Mouse (Mus musculus) monocyte, adult 5-6 weeks (primary cell): ENCODE data around the gene Ear14. TPM values are rescaled to one million over a fixed set of nuclear protein-coding genes. Genes with fewer than 3 reads are reported as not detected.
A peak's percentile ranks its signal among the peaks of the same experiment; 100 is the strongest.
"Not testable (repeated sequence)": the region's sequence is repeated elsewhere in the genome, so short reads cannot be mapped to it uniquely, and the experiment has no call there.

ENCODE experiments used
- ATAC-seq: fragments of 153-309, 156-312 bp; replicated peaks from 2 replicates; pipeline ENCODE4 v1.8.0; 2017; ENCODE audit warnings: mild to moderate bottlenecking; ENCODE audit not compliant: low TSS enrichment, insufficient number of reproducible peaks, severe bottlenecking, poor library complexity, low FRiP score
- total RNA-seq: library from RNA; stranded (forward); fragments of 200-1000, 200-491, 200-594 nt; gene quantifications from 3 replicates; pipeline ENCODE4 v1.2.3, GENCODE M21; 2017

Gene Ear14
- total RNA-seq, 1 experiment from 2014 or later, result not detected

DNA sequence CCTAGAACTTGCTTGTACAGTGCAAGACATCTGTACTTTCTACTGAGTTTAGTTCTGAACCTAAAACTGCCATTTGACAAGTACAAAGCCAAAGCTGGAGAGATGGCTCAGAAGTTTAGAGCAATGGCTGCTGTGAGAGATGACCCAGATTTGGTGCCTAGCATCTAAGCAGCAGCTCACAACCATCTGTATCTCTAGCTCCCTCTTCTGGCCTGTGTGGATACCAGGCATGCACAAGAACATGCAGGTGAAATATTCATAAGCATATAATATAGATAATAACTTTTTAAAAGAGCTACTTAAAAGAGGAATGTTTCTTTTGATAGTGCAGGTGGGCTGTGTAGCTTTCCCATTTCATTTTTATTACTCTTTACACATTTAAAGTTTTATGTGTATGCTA, 37.7 kb downstream of the Ear14 start:
- peak; percentile 57; the same call in 1 of the 2 replicates for ATAC-seq

DNA sequence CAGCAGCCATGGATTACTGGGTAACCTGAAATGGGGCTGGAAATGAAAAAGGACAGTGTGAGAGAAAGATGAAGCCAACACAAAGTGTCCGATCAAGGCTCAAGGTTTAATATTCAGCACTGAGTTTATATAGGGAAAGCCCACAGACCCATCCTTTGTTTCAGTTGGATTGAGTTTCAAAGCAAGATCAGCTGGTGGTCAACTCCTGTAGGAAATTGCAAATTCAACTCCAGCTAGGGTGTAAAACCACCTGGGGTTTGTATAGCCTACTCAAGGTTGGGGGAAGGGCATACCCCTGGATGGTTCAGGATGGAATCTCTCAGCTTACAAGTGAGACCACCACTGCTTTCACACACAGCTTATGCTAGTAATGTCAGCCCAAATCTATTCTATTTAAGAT, 44.5 kb downstream of the Ear14 start:
- no peak for ATAC-seq

DNA sequence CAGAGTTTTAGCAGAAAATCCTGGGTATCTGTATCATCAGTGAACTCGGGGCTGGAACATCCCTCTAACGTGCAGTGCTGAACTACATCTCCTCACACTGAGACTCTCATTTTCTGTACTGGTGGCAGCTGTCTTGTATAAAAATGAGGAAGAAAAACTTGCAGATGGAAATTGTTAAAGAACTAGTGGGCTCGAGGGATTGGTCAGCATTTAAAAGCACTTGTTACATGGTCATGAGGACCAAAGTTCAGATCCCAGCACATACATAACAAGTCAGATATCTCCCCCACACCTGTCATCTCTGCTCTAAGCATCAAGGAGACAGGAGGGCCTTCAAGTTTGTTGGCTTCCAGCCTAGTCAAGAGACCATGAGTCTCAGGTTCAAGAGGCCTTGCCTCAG, 47.2 kb downstream of the Ear14 start:
- no peak for ATAC-seq

DNA sequence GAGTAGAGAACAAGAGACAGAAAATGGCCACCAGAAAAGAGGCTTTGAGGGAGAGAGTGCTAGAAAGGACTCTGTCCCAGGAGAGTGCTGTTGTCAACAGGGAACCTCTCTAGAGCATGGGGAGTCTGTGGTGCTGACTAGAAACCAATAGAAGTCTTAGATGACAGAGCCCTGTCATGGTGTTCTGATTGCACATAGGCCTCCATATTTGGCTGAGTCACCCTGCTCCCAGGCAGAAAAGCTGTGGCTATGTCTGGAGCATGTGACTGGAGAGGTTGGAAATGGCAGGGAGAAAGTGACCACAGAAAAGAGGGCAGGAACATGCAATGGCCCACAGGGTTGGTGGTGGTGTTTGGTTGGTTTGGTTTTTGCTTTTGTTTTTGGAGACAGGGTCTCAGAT, 49.0 kb downstream of the Ear14 start:
- not testable (repeated sequence) for ATAC-seq

DNA sequence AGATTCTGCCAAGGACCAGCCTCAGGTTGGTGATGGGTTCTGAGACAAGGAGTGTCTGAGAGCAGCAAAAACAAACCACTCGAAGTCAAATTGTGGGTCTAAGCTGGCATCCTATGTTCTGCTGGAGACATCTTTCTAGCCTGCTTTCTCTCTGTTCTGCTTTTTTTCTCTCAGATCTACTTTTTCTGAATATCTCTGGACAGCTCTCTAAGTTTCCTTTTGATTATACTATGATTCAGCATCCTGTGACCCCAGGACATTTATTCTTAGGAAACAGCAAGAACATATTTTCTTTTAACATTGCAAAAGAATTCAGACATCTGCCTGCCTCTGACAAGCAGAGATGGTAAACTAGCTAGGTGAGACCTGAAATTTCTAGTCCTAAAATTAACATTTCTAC, 50.4 kb downstream of the Ear14 start:
- no peak for ATAC-seq

Other genes with a start within 250 kb of the Ear14 start
- gene Pnp2, start 247.4 kb upstream of the Ear14 start, total RNA-seq, result 1.9 to 3.0 TPM (median 1.9 TPM) in 3 replicates
- gene Rnase10, start 195.6 kb upstream of the Ear14 start, total RNA-seq, result not detected in 3 replicates
- gene Rnase9, start 161.5 kb upstream of the Ear14 start, total RNA-seq, result not detected in 3 replicates
- not detected in 3 replicates for gene Rnase11, start 153.2 kb upstream of the Ear14 start, total RNA-seq
- gene Rnase12, start 145.7 kb upstream of the Ear14 start, total RNA-seq, result 1.1 TPM in 1 of 3 replicates, not detected in the others
- not detected in 3 replicates for gene Olfr750, start 129.0 kb upstream of the Ear14 start, total RNA-seq
- gene Rnase4, start 112.3 kb upstream of the Ear14 start, total RNA-seq, result 10.2 to 19.2 TPM (median 14.1 TPM) in 3 replicates
- gene Ang, start 112.2 kb upstream of the Ear14 start, total RNA-seq, result 0.75 to 1.2 TPM in 2 of 3 replicates, not detected in the other
- gene Eddm3b, start 89.0 kb upstream of the Ear14 start, total RNA-seq, result not detected in 3 replicates
- 198 to 426 TPM (median 345 TPM) in 3 replicates for gene Rnase6, start 79.5 kb upstream of the Ear14 start, total RNA-seq
- not detected in 3 replicates for gene Rnase1, start 56.6 kb upstream of the Ear14 start, total RNA-seq
- gene Rnase2b, start 41.1 kb upstream of the Ear14 start, total RNA-seq, result not detected in 3 replicates
- gene Ang2, start 4.2 kb upstream of the Ear14 start, total RNA-seq, result not detected in 3 replicates
- gene Rnase2a, start 52.7 kb downstream of the Ear14 start, total RNA-seq, result not detected in 3 replicates
- gene Gm7247, start 158.4 kb downstream of the Ear14 start, total RNA-seq, result not detected in 3 replicates
- not detected in 3 replicates for gene Vmn2r88, start 207.4 kb downstream of the Ear14 start, total RNA-seq
- 0.10 TPM in 1 of 3 replicates, not detected in the others for gene Vmn2r89, start 248.5 kb downstream of the Ear14 start, total RNA-seq